Mouse (Mus musculus) ES-E14 (cell line): ENCODE results near the gene Snx17. TPM values are rescaled to one million over a fixed set of nuclear protein-coding genes. Genes with fewer than 3 reads are reported as not detected.
"Not testable (repeated sequence)": the region's sequence is repeated elsewhere in the genome, so short reads cannot be mapped to it uniquely, and the experiment has no call there.

Source experiments
- DNase-seq: peaks from one replicate; pipeline ENCODE4 v3.0.0-alpha.2; 2013; ENCODE audit warnings: low read depth, low spot score
- H3K27ac ChIP-seq: 2 replicates; pipeline ENCODE4 v1.5.1; 2012; ENCODE audit warnings: low read depth, mild to moderate bottlenecking, low read length, moderate library complexity, mixed read lengths; ENCODE audit not compliant: poor library complexity, insufficient read depth, severe bottlenecking
- H3K36me3 ChIP-seq: 2 replicates; pipeline ENCODE4 v1.6.1; 2012; ENCODE audit warnings: mild to moderate bottlenecking, low read length, moderate library complexity, mixed read lengths; ENCODE audit not compliant: control insufficient read depth, poor library complexity, insufficient read depth, severe bottlenecking
- H3K4me1 ChIP-seq, 2 experiments: fragments of 150-350 bp in 1 of 2; sonication (generic) in 1 of 2; 2 replicates each; pipeline ENCODE4 v1.6.1; 2012; ENCODE audit warnings: low read length in 2 of 2, mild to moderate bottlenecking in 1 of 2, mixed read lengths in 1 of 2; ENCODE audit not compliant: control insufficient read depth in 2 of 2, insufficient read depth in 2 of 2, poor library complexity in 1 of 2
- H3K4me3 ChIP-seq, 2 experiments: fragments of 150-350 bp in 1 of 2; sonication (generic) in 1 of 2; 2 replicates each; pipeline ENCODE4 v1.5.1; 2012; ENCODE audit warnings: low read length in 2 of 2, low read depth in 1 of 2, mild to moderate bottlenecking in 1 of 2, mixed read lengths in 1 of 2; ENCODE audit not compliant: insufficient read depth in 1 of 2, poor library complexity in 1 of 2, severe bottlenecking in 1 of 2
- H3K9ac ChIP-seq: 2 replicates; pipeline ENCODE4 v1.6.1; 2012; ENCODE audit warnings: low read depth, mild to moderate bottlenecking, low read length, mixed read lengths; ENCODE audit not compliant: poor library complexity, insufficient read depth, severe bottlenecking
- H3K9me3 ChIP-seq: fragments of 150-350 bp; sonication (generic); 2 replicates; pipeline ENCODE4 v1.6.1; 2012; ENCODE audit warnings: low read depth, mild to moderate bottlenecking, low read length; ENCODE audit not compliant: control insufficient read depth, insufficient read depth
- CHD2 ChIP-seq: IDR thresholded peaks from 2 replicates; pipeline ENCODE4 v1.6.1; 2014; ENCODE audit warnings: mild to moderate bottlenecking, low read depth, low read length, inconsistent platforms
- HCFC1 ChIP-seq: IDR thresholded peaks from 2 replicates; pipeline ENCODE4 v1.6.1; 2012; ENCODE audit warnings: low read length, inconsistent platforms, borderline replicate concordance; ENCODE audit not compliant: insufficient read depth
- MAFK ChIP-seq: IDR thresholded peaks from 2 replicates; pipeline ENCODE4 v1.6.1; 2014; ENCODE audit warnings: mild to moderate bottlenecking, low read depth, low read length, inconsistent platforms; ENCODE audit not compliant: insufficient read depth
- ZC3H11A ChIP-seq: IDR thresholded peaks from 2 replicates; pipeline ENCODE4 v1.6.1; 2012; ENCODE audit warnings: low read depth, mild to moderate bottlenecking, inconsistent platforms, low read length, borderline replicate concordance
- ZNF384 ChIP-seq: IDR thresholded peaks from 2 replicates; pipeline ENCODE4 v1.6.1; 2012; ENCODE audit warnings: low read depth, low read length, inconsistent platforms
- in situ Hi-C, 2 experiments: fragments of 600-800 bp; cut with MboI; formaldehyde crosslinking; loops; one replicate each; pipeline ENCODE4 v1.15.1; 2025; ENCODE audit warnings: low sequenced_read_pairs in 2 of 2, inconsistent platforms in 1 of 2; ENCODE audit not compliant: unreplicated experiment in 2 of 2
- total RNA-seq: library from RNA; depleted of rRNA; stranded (reverse); fragments of 300-350 nt; gene quantifications from 2 replicates; pipeline ENCODE4 v1.2.3, GENCODE M21; 2012

Gene Snx17
- total RNA-seq, 1 experiment: 76.5 TPM

DNA sequence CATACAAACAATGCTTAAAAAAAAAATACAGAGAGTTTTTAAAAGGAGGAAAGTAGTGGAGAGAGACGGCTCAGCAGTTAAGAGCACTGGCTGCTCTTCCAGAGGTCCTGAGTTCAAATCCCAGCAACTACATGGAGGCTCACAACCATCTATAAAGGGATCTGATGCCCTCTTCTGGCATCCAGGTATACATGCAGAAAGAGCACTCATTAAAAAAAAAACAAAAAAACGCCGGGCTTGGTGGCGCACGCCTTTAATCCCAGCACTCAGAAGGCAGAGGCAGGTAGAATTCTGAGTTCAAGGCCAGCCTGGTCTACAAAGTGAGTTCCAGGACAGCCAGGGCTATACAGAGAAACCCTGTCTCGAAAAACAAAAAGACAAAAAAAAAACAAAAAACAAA, 23.5 kb downstream of the Snx17 start:
- peak; percentile 83 for TF ChIP-seq ZNF384
- H3K9me3 ChIP-seq, H3K27ac ChIP-seq, in situ Hi-C loops, H3K4me3 ChIP-seq, H3K36me3 ChIP-seq, H3K9ac ChIP-seq, DNase-seq, H3K4me1 ChIP-seq: not testable (repeated sequence)

DNA sequence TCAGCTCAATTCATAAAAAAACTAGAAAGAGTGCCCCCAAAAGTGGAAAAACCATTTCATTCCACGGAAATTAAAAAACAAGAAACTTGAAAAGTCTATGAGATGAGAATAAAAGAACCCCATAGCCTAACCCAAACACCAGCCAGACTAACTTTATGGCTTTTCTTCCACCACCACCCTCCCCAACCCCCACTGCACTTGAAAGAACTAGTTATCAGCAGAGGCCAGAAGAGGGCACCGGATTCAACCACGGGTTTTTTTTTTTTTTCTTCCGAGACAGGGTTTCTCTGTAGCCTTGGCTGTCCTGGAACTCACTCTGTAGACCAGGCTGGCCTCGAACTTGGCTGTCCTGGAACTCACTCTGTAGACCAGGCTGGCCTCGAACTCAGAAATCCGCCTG, 25.3 kb downstream of the Snx17 start:
- no peaks in the 10 kb centered on the region for H3K36me3 ChIP-seq
- TF ChIP-seq ZNF384 (peak; percentile 66), ZC3H11A (no peak), HCFC1 (no peak)
- DNase-seq: no peak
- no peak overlapping the region for H3K27ac ChIP-seq
- no peak overlapping the region for H3K9ac ChIP-seq
- peak overlapping the region in 1 of 2 experiments; percentile 29; a peak in 1 of 4 replicates for H3K4me3 ChIP-seq
- in situ Hi-C loops: no loop called here
- H3K4me1 ChIP-seq: peaks cover 0 to 3% of the 10 kb centered on the region in 2 experiments; a peak in 1 of 4 replicates
- H3K9me3 ChIP-seq: no peaks in the 10 kb centered on the region

DNA sequence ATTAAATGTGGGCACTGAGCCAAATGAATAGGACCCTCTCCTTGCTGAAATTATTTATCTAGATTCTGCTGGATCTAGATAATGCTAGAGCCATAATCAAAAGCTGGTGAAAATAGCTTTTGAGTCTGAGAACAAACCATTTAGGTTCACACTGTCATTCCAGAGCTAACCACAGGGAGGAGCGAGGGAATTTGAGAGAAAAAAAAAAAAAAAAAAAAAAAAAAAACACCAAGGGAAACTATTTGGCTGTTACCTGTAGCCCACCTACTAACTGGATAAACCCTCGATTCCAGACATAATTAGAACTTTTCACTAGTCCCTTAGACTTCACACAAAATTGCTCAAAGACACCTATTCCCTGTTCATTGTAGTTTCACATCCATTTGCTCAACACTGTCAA, 26.0 kb downstream of the Snx17 start:
- peak; percentile 99 for TF ChIP-seq ZNF384
- TF ChIP-seq CHD2: no peak
- Histone ChIP-seq H3K9me3 (no peaks in the 10 kb centered on the region), H3K36me3 (no peaks in the 10 kb centered on the region), H3K4me3 (peak overlapping the region; percentile 30 to 96; a peak in 3 of 4 replicates), H3K27ac (no peak overlapping the region), H3K4me1 (peaks cover 0 to 3% of the 10 kb centered on the region in 2 experiments; a peak in 1 of 4 replicates), H3K9ac (no peak overlapping the region)
- no peak for DNase-seq
- in situ Hi-C loops: no loop called here

DNA sequence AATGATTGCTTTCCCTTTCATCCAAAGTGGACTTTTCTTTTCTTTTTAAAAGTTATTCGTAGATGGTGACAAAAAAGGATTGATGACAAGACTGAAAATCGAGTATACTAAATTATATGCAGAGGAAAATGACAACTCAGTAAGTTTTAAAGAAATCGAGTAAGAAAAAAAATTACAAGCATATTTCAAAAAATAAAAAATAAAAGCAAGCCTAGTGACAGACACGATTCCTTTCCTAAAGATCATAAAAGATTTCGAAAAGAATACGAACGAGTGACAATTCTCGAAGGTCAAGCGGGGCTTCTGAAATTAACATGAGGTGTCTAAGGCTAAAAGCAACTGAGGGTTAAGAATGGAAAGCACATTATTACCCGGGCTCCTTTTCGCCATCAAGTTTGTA, 26.4 kb downstream of the Snx17 start:
- TF ChIP-seq MAFK (no peak), ZC3H11A (no peak), ZNF384 (no peak), HCFC1 (no peak), CHD2 (no peak)
- no peak for DNase-seq

DNA sequence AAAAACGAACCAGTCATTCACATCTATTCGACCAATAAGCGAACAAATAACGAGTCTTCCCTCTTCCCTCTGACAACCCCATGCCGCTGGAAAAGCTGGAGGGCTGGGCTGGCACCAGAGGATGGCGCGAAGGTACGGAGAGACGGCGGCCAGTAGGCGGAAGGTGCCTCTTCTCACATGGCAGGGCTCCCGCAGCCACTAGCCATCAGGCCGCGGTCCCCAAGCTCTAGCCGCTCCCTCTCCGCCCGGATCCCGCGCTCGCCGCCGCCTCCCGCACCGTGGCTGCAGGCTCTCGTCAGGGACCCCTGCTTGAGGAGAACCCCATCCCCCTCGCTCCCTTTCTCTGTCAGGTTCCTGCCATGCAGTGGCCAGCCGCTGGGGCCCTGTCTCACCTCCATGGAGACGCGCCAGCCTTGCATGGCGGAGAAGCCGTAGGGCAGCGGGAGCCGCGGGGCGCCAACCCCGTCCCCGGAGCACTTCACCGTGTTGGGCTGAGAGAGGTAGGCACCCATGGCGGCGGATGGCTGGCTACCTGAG, 27.0 kb downstream of the Snx17 start:
- Histone ChIP-seq H3K9ac (peak overlapping the region; percentile 94), H3K4me1 (peaks cover 0 to 3% of the 10 kb centered on the region in 2 experiments; a peak in 1 of 4 replicates), H3K27ac (peak overlapping the region; percentile 67), H3K4me3 (peak overlapping the region; percentile 91 to 96), H3K9me3 (no peaks in the 10 kb centered on the region), H3K36me3 (no peaks in the 10 kb centered on the region)
- DNase-seq: no peak
- in situ Hi-C loops: no loop called here
- TF ChIP-seq ZNF384: no peak
- TF ChIP-seq CHD2: no peak
- TF ChIP-seq ZC3H11A: no peak
- no peak for TF ChIP-seq MAFK

More for the DNA sequence above, 26.4 kb downstream of the Snx17 start:
- in situ Hi-C loops: no loop called here
- peak overlapping the region; percentile 91 to 96 for H3K4me3 ChIP-seq
- H3K27ac ChIP-seq: no peak overlapping the region; the same call in 1 of the 2 replicates
- no peaks in the 10 kb centered on the region for H3K9me3 ChIP-seq
- H3K9ac ChIP-seq: peak overlapping the region; percentile 94
- peaks cover 0 to 3% of the 10 kb centered on the region in 2 experiments; a peak in 1 of 4 replicates for H3K4me1 ChIP-seq
- H3K36me3 ChIP-seq: no peaks in the 10 kb centered on the region
